Mouse (Mus musculus) neural tube, embryonic 12.5 days (tissue): Measurements from ENCODE around the gene Plekhm1. TPM values are rescaled to one million over a fixed set of nuclear protein-coding genes. Genes with fewer than 3 reads are reported as not detected.

Experiments
- ATAC-seq: fragments of 200-750 bp; cut with Nextera tagmentation; 2 replicates; pipeline ENCODE4 v1.8.0; 2017; ENCODE audit warnings: low read depth, mild to moderate bottlenecking, moderate TSS enrichment, moderate library complexity; ENCODE audit not compliant: low FRiP score
- H3K27ac ChIP-seq: fragments of 300-500 bp; sonication (generic); 2 replicates; pipeline ENCODE4 v1.5.1; 2016
- H3K27me3 ChIP-seq: fragments of 300-500 bp; sonication (generic); replicated peaks from 2 replicates; pipeline ENCODE4 v1.6.1; 2016; ENCODE audit warnings: mild to moderate bottlenecking
- H3K36me3 ChIP-seq: fragments of 300-500 bp; sonication (generic); 2 replicates; pipeline ENCODE4 v1.6.1; 2016; ENCODE audit warnings: mild to moderate bottlenecking
- H3K4me1 ChIP-seq: fragments of 300-500 bp; sonication (generic); 2 replicates; pipeline ENCODE4 v1.6.1; 2016
- H3K4me2 ChIP-seq: fragments of 300-500 bp; sonication (generic); replicated peaks from 2 replicates; pipeline ENCODE4 v1.6.1; 2016; ENCODE audit warnings: mild to moderate bottlenecking
- H3K4me3 ChIP-seq: fragments of 300-500 bp; sonication (generic); 2 replicates; pipeline ENCODE4 v1.5.1; 2016
- H3K9ac ChIP-seq: fragments of 300-500 bp; sonication (generic); 2 replicates; pipeline ENCODE4 v1.6.1; 2016; ENCODE audit warnings: mild to moderate bottlenecking
- H3K9me3 ChIP-seq: fragments of 300-500 bp; sonication (generic); 2 replicates; pipeline ENCODE4 v1.6.1; 2016; ENCODE audit warnings: mild to moderate bottlenecking
- WGBS: fragments of 180-500 bp; shearing (Covaris S2); methylation state at CpG from one replicate; pipeline ENCODE4 v1.1.7; 2016; 5-methylcytosine and 5-hydroxymethylcytosine counted together
- polyA plus RNA-seq: library from polyadenylated mRNA; unstranded; fragments of >200 nt; fragmentation: Nextera tagmentation; extraction: Ambion mirVana; gene quantifications from 2 replicates; pipeline ENCODE4 v1.2.1, GENCODE M21; 2016

Plekhm1 gene
- polyA plus RNA-seq, 1 experiment from 2014 or later = 10.3 TPM

- Histone ChIP-seq H3K4me2 (no peak overlapping the region), H3K4me1 (no peaks in the 10 kb centered on the region), H3K4me3 (no peak overlapping the region), H3K27me3 (no peaks in the 10 kb centered on the region), H3K9ac (no peak overlapping the region), H3K36me3 (no peaks in the 10 kb centered on the region), H3K9me3 (no peaks in the 10 kb centered on the region), H3K27ac (no peak overlapping the region)
- ATAC-seq = no peak
- 60% methylated on average over 1 of the region's 1 CpGs for WGBS
Measured at GRCm38 (mm10) chr11:103318042-103318441, 94.4 kb downstream of the Plekhm1 start.

- Histone ChIP-seq H3K4me1 (peaks cover 9% of the 10 kb centered on the region; the same call in 1 of the 2 replicates), H3K36me3 (no peaks in the 10 kb centered on the region), H3K9ac (no peak overlapping the region), H3K27me3 (0 out of 2 replicates have a peak, but pooled peaks cover 3% of the 10 kb centered on the region), H3K4me3 (no peak overlapping the region), H3K9me3 (no peaks in the 10 kb centered on the region), H3K27ac (no peak overlapping the region), H3K4me2 (no peak overlapping the region)
- no peak for ATAC-seq
- WGBS = 76% methylated on average over 5 of the region's 5 CpGs
Measured at GRCm38 (mm10) chr11:103315379-103315778, 97.1 kb downstream of the Plekhm1 start.

GRCm38 (mm10) chr11:103314736-103315374 lies 97.6 kb downstream of the Plekhm1 start:
- Histone ChIP-seq H3K9ac (no peak overlapping the region), H3K36me3 (no peaks in the 10 kb centered on the region), H3K9me3 (no peaks in the 10 kb centered on the region), H3K4me3 (no peak overlapping the region), H3K4me2 (no peak overlapping the region), H3K27ac (no peak overlapping the region), H3K27me3 (0 out of 2 replicates have a peak, but pooled peaks cover 3% of the 10 kb centered on the region), H3K4me1 (peaks cover 9% of the 10 kb centered on the region; the same call in 1 of the 2 replicates)
- 74% methylated on average over 10 of the region's 10 CpGs for WGBS
- ATAC-seq = no peak

Other genes with a start within 250 kb of the Plekhm1 start
- 1.7 and 2.1 TPM in 2 replicates for gene Fmnl1, start 241.6 kb downstream of the Plekhm1 start, polyA plus RNA-seq
- 0.39 and 0.47 TPM in 2 replicates for gene 1700023F06Rik, start 204.1 kb downstream of the Plekhm1 start, polyA plus RNA-seq
- 0.18 and 0.31 TPM in 2 replicates for gene Spata32, start 194.3 kb downstream of the Plekhm1 start, polyA plus RNA-seq
- 3.9 and 4.8 TPM in 2 replicates for gene Map3k14, start 145.2 kb downstream of the Plekhm1 start, polyA plus RNA-seq
- 5.4 and 6.4 TPM in 2 replicates for gene Arhgap27, start 49.0 kb downstream of the Plekhm1 start, polyA plus RNA-seq
- not detected in 2 replicates for gene Lrrc37a, start 91.9 kb upstream of the Plekhm1 start, polyA plus RNA-seq
- gene Gm884, start 208.5 kb upstream of the Plekhm1 start, polyA plus RNA-seq = not detected in 2 replicates
- gene Lyzl6, start 226.2 kb upstream of the Plekhm1 start, polyA plus RNA-seq = not detected in 2 replicates
- gene Rprml, start 236.9 kb upstream of the Plekhm1 start, polyA plus RNA-seq = not detected in 2 replicates